Mouse (Mus musculus) lung, embryonic 16.5 days (tissue): Measurements from ENCODE around the gene Gm21721. TPM values are rescaled to one million over a fixed set of nuclear protein-coding genes. Genes with fewer than 3 reads are reported as not detected.
"Not testable (repeated sequence)": the region's sequence is repeated elsewhere in the genome, so short reads cannot be mapped to it uniquely, and the experiment has no call there.

ENCODE experiments used
- ATAC-seq: fragments of 200-750 bp; cut with Nextera tagmentation; 2 replicates; pipeline ENCODE4 v1.8.0; 2017; ENCODE audit warnings: low read depth, mild to moderate bottlenecking, moderate library complexity
- H3K27ac ChIP-seq: fragments of 300-500 bp; sonication (generic); 2 replicates; pipeline ENCODE4 v1.5.1; 2014; ENCODE audit warnings: mild to moderate bottlenecking, control low read depth, low read length
- H3K27me3 ChIP-seq: fragments of 300-500 bp; sonication (generic); 2 replicates; pipeline ENCODE4 v1.6.1; 2014; ENCODE audit warnings: low read depth, low read length, mixed read lengths; ENCODE audit not compliant: control insufficient read depth, insufficient read depth
- H3K36me3 ChIP-seq: fragments of 300-500 bp; sonication (generic); 2 replicates; pipeline ENCODE4 v1.6.1; 2014; ENCODE audit warnings: low read length; ENCODE audit not compliant: control insufficient read depth, insufficient read depth
- H3K4me1 ChIP-seq: fragments of 300-500 bp; sonication (generic); replicated peaks from 2 replicates; pipeline ENCODE4 v1.6.1; 2014; ENCODE audit warnings: low read length, mixed read lengths; ENCODE audit not compliant: control insufficient read depth, insufficient read depth
- H3K4me2 ChIP-seq: fragments of 300-500 bp; sonication (generic); 2 replicates; pipeline ENCODE4 v1.6.1; 2014; ENCODE audit warnings: low read depth, low read length, control low read depth
- H3K4me3 ChIP-seq: fragments of 300-500 bp; sonication (generic); 2 replicates; pipeline ENCODE4 v1.5.1; 2014; ENCODE audit warnings: mild to moderate bottlenecking, low read length, control low read depth
- H3K9ac ChIP-seq: fragments of 300-500 bp; sonication (generic); 2 replicates; pipeline ENCODE4 v1.6.1; 2014; ENCODE audit warnings: low read length, control low read depth
- H3K9me3 ChIP-seq: fragments of 300-500 bp; sonication (generic); 2 replicates; pipeline ENCODE4 v1.6.1; 2016; ENCODE audit warnings: low read length; ENCODE audit not compliant: control insufficient read depth
- WGBS: fragments of 180-500 bp; shearing (Covaris S2); extraction: QIAGEN DNeasy Blood & Tissue Kit; methylation state at CpG from one replicate; pipeline ENCODE4 v1.1.7; 2014; 5-methylcytosine and 5-hydroxymethylcytosine counted together
- polyA plus RNA-seq: library from polyadenylated mRNA; unstranded; fragments of >200 nt; fragmentation: Nextera tagmentation; extraction: Ambion mirVana; gene quantifications from 2 replicates; pipeline ENCODE4 v1.2.1, GENCODE M21; 2015

Gm21721 gene
- not detected in 2 replicates for polyA plus RNA-seq

- not testable (repeated sequence) for H3K4me3 ChIP-seq, H3K4me1 ChIP-seq, H3K27me3 ChIP-seq, ATAC-seq, H3K9me3 ChIP-seq, H3K9ac ChIP-seq, H3K27ac ChIP-seq, H3K36me3 ChIP-seq, H3K4me2 ChIP-seq
- WGBS: 0% methylated on average over 1 of the region's 2 CpGs
Measured at GRCm38 (mm10) chrY:9202090-9202489, at the start of gene Gm21721. Gene Gm21721, minus strand, starts transcription at chrY:9202190.

Other genes starting within 250 kb of the Gm21721 start
- gene Gm21292, start 68.3 kb downstream of the Gm21721 start, polyA plus RNA-seq: not detected in 2 replicates
- not detected in 2 replicates for gene Gm21812, start 145.0 kb upstream of the Gm21721 start, polyA plus RNA-seq
- gene Gm21874, start 214.0 kb upstream of the Gm21721 start, polyA plus RNA-seq: not detected in 2 replicates